Mouse (Mus musculus): ENCODE measurements at regions not wholly inside any gene's neighbourhood (a gene's known extent, or its start where the extent isn't known, plus 50 kb on each side); places are given as distances from the start of the nearest gene placed in this dataset.

DNA sequence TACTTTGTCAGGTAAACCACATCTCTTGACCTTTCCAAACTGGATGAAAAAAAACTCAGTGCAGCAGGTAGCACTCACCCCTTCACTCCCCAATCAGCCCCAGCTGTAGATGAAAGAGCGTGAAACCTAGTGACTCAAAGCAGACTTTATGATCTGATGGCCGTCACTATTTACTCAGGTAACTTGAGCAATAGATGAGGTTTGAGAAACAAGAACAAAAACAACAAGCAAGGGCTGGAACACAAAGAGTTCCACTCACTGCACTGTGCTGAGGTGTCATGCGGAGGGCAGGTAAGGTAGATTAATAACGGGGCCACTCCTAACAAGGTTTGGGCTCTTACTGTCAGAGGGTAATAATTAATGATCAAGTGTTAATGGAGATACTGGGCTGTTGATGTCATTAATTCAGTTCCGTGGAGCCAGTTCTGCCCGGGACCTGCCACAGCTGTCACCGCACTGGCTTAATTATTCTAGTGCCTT lies 170.4 kb upstream of the Zeb2 start:
- intact Hi-C loops (cut with DNase I), result no loop called here
- DNase-seq, result no peak

DNA sequence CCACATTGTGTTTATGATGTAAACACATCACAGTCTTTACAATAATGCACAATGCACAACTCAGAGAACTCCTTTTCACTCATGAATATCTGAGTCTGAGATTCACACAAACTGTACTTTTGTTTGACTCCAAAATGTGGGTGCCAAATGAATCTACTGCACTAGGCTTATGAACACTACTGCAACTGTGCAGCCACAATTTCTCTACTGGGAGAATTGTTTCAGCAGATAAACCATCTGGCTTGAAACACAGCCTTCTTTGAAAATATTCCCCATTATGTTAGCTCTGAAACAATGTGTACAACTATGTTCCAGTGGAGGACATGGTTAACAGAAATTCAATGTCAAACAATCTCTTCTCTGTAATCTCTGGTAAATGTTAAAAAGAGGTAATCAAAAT lies 166.6 kb upstream of the Zeb2 start:
- DNase-seq, result no peak
- intact Hi-C loops (cut with DNase I), result no loop called here

- intact Hi-C loops (cut with DNase I), result no loop called here
These were observed 162.3 kb upstream of the Zeb2 start for GRCm38 (mm10) chr2:45279490-45279889.

DNA sequence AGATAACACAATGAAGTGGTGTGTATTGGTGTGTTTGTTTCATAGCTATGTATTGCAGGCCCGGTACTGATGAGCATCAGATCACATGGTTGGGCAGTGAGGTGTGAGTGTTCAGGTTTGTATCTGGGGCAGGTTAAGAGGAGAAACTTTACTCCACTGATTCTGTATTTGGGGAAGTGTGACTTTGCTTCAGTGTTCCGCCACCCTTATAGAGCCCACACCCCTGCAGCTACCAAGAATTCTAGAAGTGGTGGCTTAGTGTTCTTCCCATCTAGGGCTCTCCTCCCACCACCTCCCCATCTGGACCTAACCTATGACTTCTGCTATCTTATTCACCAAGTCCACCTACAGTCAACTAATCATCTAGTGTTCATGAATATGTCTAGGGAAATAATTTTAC lies 160.4 kb upstream of the Zeb2 start:
- intact Hi-C loops (cut with DNase I), result no loop called here
- DNase-seq, result no peak

More at GRCm38 (mm10) chr2:45279490-45279889, 162.3 kb upstream of the Zeb2 start:
- no peak for DNase-seq

GRCm38 (mm10) chr2:45276703-45277102 lies 159.5 kb upstream of the Zeb2 start:
- no peak for DNase-seq
- intact Hi-C loops (cut with DNase I), result no loop called here

DNA sequence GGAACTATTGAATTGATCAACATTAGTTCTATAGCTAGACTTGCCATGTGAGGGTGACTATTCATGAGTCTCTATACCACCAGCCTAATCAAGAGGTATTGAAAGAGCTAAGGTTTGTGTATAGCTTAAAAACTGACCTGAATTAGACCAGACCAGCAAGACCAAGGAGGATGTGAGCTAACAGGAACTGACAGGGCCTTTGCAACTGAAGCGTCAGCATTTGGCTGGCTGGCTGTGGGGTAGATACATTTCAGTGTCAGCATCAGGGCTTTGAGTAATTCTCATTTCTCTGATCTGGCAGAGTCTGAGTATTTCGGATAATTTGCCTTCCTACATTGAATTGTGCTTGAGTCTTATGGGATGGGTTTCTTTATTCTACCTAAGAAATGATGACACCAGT lies 152.8 kb upstream of the Zeb2 start:
- intact Hi-C loops (cut with DNase I), result no loop called here
- no peak for DNase-seq

- no peak for DNase-seq
These were observed 148.6 kb upstream of the Zeb2 start for GRCm38 (mm10) chr2:45265819-45266218.

GRCm38 (mm10) chr2:45261949-45262348 lies 144.8 kb upstream of the Zeb2 start:
- intact Hi-C loops (cut with DNase I), result no loop called here
- DNase-seq, result no peak

More at GRCm38 (mm10) chr2:45265819-45266218, 148.6 kb upstream of the Zeb2 start:
- intact Hi-C loops (cut with DNase I), result no loop called here

DNA sequence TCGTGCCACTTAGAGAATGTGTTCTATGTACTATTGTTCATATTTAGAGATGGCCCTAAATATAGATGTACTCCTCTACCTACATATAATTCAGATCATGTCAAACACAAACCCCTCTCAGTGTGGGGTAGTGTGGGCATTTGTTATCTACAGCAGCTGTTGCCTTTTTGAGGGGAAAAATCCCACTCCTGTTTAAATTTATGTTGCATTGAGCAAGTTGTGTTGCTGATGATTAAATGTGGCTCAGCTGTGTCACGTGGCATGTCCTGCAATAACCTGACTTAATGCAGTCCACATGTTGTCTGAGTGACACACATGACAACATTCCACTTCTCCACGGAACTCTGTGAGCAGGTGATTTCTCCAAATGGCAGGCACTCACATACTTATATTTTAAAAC lies 141.7 kb upstream of the Zeb2 start:
- DNase-seq, result no peak

GRCm38 (mm10) chr2:45256373-45256772 lies 139.2 kb upstream of the Zeb2 start:
- DNase-seq, result no peak
- intact Hi-C loops (cut with DNase I), result no loop called here

More for the DNA sequence above, 141.7 kb upstream of the Zeb2 start:
- intact Hi-C loops (cut with DNase I), result no loop called here

- intact Hi-C loops (cut with DNase I), result no loop called here
- no peak for DNase-seq
These were observed 136.7 kb upstream of the Zeb2 start for GRCm38 (mm10) chr2:45253936-45254335.

- intact Hi-C loops (cut with DNase I), result no loop called here
- no peak for DNase-seq
These were observed 135.1 kb upstream of the Zeb2 start for GRCm38 (mm10) chr2:45252321-45252720.

DNA sequence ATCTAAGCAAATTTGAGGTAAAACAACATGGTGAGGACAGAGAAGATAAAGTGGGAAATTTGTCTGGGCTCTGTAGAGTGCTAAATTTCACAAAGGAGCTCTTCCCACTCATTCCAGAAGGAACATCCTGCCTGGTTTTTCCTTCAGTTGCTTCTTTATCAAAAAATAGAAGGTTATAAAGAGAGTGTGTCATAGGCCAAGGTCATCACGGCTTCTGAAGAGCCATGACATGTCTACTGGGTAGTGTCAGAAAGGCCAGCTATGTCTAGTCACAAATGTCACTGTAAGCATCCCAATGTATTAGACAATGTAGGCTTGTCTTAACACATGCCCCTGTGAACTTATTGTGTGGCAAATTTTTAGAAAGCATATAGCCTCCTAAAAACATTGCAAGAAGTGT lies 132.5 kb upstream of the Zeb2 start:
- intact Hi-C loops (cut with DNase I), result no loop called here

GRCm38 (mm10) chr2:45246061-45246945 lies 129.1 kb upstream of the Zeb2 start:
- intact Hi-C loops (cut with DNase I), result no loop called here
- no peak for DNase-seq

More for the DNA sequence above, 132.5 kb upstream of the Zeb2 start:
- no peak for DNase-seq

DNA sequence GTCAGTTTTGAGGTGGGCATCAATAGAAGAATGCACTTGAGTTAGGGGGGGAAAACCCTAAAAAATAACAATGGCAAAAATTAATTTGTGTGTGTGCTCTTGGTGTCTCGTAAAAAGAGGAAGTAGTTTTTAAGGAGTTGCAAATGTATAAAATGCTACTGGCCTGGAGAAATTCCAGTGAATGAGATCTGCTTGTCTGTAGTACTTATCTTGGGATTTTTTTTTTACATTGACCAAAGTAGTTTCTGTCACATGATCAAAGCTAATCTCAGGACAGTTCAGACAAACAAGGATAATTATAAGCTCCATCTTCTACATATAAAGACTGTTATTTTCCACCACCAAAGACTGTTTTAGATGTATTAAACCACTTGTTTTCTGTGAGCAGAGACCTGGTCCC lies 128.3 kb upstream of the Zeb2 start:
- DNase-seq, result no peak
- intact Hi-C loops (cut with DNase I), result no loop called here

DNA sequence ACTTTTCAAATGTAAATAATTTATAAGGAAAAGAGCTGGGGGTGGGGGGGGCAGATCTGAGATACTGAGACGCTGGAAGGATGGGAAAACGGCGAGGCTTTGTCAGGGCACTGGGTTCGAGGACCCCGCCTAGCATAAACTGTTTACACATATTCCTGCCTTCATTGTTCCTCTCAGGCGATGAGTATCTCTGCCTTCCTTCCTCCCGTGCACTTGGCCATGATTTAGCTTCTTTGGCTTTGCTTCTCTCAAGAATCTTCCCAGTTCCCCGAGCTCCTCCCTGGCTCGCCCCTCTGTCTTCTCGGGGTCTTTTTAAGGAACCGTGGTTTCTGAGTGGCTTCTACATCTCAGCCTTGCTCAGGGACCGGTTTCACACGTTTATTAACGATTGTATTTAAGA lies 127.3 kb upstream of the Zeb2 start:
- DNase-seq, result no peak
- intact Hi-C loops (cut with DNase I), result no loop called here

DNA sequence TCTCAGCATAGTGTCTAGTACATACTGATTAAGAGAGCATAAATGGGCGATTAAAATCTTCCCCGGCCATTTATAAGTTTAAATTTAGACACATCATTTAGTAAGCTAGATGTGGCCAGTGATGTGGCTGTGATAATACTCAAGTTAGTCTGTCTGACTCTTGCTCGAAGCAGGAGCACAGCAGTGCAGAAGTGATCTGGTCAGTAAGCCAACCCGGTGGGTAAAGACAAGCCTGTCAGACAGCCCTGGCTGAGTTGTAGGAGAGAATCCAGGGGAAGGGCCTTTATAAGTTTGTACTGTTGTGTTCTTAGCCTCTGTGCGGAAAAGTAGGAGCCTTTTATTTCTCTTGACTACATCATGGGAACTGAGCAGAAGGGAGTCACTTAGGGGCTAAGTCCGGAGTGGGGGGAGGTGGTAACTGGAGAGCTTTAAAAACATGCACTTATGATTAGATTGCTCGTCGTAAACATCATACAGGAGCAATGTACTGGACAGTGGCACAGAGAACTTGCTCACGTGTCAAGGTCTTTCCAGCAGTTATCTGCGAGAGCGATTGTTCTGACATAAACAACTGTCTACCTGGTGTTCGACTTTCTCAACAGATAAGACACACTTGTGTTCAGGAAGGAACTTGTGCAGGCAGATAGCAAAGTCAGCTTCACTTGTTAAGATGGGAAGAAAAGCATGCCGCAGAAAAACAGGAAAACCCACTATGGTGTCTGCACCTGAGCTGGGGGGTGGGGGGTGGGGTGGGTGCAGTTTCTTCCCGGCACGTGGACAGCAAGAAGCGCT lies 122.5 kb upstream of the Zeb2 start:
- no peak for DNase-seq

GRCm38 (mm10) chr2:45239001-45239400 lies 121.8 kb upstream of the Zeb2 start:
- intact Hi-C loops (cut with DNase I), result loop anchor here (5.0 kb wide), 1 partner anchor 122 kb away; the partner anchor contains the start of gene Zeb2
- peak in 1 of 2 experiments; percentile 34 for DNase-seq

More for the DNA sequence above, 122.5 kb upstream of the Zeb2 start:
- intact Hi-C loops (cut with DNase I), result loop anchor here (5.0 kb wide), 1 partner anchor 122 kb away; the partner anchor contains the start of gene Zeb2

GRCm38 (mm10) chr2:45236168-45236700 lies 119.0 kb upstream of the Zeb2 start:
- intact Hi-C loops (cut with DNase I), result loop anchor here (5.0 kb wide), 1 partner anchor 119 kb away; the partner anchor contains the start of gene Zeb2
- DNase-seq, result no peak

DNA sequence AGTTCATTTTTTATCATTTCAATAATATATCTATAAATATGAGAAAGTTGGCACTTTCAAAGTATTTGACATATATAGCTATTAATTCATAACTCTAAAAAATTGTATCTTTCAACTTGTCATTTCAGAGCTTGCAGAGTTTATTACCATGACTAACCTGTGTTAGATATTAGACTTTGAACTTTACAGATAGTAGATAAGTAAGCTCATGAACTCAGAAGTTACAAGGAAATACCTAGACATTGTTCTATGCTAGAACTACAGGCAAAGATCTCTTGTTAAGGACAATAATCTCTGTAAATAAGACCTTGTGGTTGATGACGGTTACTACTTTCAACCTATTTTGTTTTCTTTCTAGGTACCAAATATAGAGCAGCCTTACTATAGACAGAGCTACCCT lies 117.0 kb upstream of the Zeb2 start:
- no peak for DNase-seq

More for the DNA sequence above, 117.0 kb upstream of the Zeb2 start:
- intact Hi-C loops (cut with DNase I), result no loop called here

All from heart, postnatal 14 days (tissue).